Mouse (Mus musculus) thymus, postnatal 36 days (tissue): ENCODE measurements around the gene Col11a2.

Experiments
- DNase-seq, 2 experiments: peaks; one replicate each; pipeline ENCODE4 v3.0.0; 2022; ENCODE audit warnings: mixed read lengths in 2 of 2

Gene Col11a2

DNA sequence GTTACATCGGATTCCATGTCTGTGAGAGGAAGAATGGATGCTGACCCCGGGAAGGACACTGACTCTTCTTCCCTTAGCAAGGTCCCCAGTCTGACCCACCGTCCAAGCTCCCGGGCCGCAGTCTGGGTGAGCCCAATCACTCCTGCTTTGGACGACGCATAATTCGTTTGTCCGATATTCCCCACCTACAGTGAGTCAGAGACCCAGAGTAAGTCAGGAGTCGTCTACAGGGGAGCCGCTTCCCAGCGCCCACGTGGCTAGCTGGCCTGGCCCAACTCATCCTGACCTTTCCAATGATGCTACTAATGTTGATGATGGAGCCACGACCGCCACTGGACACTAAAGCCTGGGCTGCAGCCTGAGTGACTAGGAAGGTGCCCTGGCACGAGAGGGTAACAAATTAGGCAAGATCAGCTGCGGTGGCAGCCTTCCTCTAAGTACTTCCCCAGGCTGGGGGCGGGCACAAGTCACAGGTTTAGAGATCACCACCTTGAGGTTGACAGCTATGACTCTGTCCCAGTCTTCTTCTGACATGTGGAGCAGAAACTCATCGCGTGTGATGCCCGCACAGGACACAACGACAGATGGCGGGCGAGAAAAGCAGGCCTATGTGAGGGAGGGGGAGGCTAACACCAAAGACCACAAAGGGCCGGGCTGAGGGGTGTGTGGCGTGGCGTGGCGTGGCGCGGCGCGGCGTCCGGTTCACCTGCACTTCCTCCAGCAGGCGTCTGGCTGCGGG is 12.2 kb upstream of the Col11a2 start:
- peak; percentile 53 to 69 for DNase-seq

GRCm38 (mm10) chr17:34027656-34028223 is 11.5 kb upstream of the Col11a2 start, which contains the start of gene H2-Ke6:
Gene H2-Ke6 (minus strand): TSS chr17:34028060.
- DNase-seq: peak; percentile 91 to 95

GRCm38 (mm10) chr17:34028501-34029149 is 10.6 kb upstream of the Col11a2 start:
- DNase-seq: no peak

DNA sequence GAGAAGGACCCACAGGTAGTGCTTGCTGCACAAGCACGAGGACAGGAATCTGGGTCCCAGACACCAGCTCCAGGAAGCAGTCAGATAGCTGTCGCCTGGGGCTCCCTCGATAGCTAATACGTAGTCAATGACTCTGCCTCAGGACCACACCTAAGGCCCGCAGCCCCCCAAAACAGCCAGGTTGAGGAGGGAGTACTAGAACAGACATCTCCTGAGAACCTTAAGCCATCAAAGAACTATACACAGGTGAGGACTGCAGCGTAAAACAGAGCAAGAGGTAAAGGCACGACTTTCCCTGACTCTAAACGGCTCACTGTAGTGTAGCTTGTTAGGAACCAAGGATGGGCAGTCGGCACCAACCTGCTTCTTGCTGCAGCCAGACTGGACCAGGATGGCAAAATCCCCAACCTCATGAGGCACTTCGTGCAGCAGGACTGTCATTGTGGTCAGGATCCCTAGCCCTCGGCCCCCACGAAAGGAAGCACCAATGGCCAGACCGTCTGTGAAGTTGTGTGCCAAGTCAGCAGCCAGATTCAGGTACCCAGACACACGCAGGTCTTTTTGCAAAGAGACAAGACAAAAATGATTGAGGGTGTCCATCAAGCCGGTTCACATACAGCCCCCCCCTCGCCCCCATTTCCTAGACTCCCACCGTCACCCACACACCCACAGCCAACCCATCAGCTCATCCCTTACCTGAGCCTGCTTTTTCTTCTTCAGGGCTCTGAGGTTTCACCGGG is 9.9 kb upstream of the Col11a2 start:
- no peak for DNase-seq

DNA sequence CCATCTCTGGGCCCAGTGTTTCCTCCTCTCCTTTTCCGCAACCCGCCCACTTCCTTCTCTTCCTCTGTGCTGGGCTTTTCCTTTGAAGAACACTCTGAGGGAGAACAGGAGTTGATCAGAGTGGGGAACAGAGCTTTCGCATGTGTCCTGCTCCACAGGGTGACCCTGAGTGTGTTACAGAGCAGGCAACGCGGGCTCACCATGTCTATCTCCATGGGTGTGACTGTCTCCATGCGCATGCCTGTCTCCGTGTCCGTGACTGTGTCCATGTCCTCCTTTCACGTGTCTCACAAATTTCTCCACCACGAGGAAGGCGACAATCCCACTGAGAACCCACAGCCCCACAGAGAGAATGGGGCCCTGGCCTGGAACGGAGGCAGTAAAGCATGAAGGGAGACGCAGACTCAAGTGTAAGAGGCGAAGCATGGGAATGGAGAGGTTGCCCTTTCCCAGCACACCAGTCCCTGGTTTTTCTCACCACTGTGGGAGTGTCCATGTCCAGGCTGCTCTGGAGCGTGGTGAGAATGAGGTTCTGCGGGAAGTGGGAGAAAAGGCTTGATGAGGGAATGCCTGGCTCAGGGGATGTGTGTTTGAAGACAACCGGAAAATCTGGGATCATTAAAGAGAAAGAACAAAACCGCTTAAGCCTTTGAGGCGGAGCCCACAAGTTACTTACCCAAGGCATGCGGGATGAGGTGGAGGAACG is 9.2 kb upstream of the Col11a2 start:
- DNase-seq: peak in 1 of 2 experiments; percentile 4

GRCm38 (mm10) chr17:34030861-34031326 is 8.3 kb upstream of the Col11a2 start:
- peak; percentile 16 to 66 for DNase-seq

- peak; percentile 99 for DNase-seq
These were observed 7.6 kb upstream of the Col11a2 start, which contains the start of the genes Slc39a7 and Rxrb for GRCm38 (mm10) chr17:34031465-34032173. Gene Slc39a7 (minus strand): TSS chr17:34031682. Gene Rxrb (plus strand): TSS chr17:34031812.

DNA sequence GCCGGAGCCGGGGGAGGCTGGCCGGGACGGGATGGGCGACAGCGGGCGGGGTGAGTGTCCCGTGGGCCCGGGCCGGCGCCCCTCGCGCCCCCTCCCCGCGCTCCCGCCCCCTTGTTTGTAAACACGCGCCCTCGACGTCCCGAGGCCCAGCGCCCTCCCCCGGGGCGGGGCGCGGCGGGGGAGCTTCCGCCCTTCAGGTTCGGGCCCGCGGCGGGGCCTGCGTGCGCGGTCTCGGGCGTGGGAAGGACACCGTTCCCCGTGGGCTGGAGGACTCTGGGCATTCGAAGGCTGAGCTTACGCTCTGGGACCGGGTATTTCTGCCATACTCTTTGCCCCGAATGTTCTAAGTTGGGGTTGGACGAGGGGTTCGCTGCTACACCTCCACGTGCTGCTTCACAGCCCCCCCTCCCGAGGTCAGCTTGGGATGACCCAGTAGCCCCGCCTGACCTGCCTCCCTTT is 7.0 kb upstream of the Col11a2 start:
- DNase-seq: peak; percentile 82 to 86

GRCm38 (mm10) chr17:34032806-34033205 is 6.4 kb upstream of the Col11a2 start:
- DNase-seq: peak in 1 of 2 experiments; percentile 64

DNA sequence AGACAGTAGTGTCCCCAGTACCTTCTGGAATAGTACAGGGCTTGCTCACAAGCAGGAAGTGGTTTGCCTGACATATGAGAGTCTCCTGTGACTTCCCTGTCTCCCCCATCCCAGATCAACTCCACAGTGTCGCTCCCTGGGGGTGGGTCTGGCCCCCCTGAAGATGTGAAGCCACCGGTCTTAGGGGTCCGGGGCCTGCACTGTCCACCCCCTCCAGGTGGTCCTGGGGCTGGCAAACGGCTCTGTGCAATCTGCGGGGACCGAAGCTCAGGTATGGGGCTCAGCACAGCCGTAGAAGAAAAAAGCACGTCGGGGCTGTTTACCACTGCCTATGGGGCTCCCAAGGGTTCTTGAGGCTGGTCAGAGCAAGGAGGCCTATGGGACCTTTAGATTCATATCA is 5.8 kb upstream of the Col11a2 start:
- DNase-seq: peak in 1 of 2 experiments; percentile 44

DNA sequence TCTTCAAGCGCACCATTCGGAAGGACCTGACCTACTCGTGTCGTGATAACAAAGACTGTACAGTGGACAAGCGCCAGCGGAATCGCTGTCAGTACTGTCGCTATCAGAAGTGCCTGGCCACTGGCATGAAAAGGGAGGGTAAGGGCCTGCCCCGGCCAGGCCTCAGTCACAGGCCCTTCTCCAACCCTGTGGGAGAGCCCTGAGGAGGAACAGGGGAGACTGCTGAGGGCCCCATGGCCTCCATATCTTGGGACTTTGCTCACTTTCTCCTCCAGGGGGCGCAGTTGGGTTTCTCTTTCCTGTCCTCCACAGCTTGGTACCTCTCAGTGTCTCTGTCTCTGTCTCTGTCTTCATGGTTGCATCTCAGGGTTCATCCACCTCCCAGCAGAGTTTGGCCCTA is 5.2 kb upstream of the Col11a2 start:
- peak; percentile 74 for DNase-seq

GRCm38 (mm10) chr17:34035517-34035916 is 3.7 kb upstream of the Col11a2 start:
- DNase-seq: peak in 1 of 2 experiments; percentile 13

DNA sequence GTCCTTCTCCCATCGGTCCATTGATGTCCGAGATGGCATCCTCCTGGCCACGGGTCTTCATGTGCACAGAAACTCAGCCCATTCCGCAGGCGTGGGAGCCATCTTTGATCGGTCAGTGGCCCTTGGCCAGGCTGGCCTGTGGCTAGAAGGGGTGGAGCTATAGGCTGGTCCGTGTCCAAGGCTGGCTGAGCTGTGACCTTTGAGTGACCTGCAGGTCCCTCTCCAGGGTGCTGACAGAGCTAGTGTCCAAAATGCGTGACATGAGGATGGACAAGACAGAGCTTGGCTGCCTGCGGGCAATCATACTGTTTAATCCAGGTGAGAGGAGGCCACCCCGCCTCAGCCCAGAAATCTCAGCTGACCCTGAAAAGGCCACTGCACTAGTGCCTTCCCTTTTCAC is 2.6 kb upstream of the Col11a2 start:
- peak in 1 of 2 experiments; percentile 24 for DNase-seq

DNA sequence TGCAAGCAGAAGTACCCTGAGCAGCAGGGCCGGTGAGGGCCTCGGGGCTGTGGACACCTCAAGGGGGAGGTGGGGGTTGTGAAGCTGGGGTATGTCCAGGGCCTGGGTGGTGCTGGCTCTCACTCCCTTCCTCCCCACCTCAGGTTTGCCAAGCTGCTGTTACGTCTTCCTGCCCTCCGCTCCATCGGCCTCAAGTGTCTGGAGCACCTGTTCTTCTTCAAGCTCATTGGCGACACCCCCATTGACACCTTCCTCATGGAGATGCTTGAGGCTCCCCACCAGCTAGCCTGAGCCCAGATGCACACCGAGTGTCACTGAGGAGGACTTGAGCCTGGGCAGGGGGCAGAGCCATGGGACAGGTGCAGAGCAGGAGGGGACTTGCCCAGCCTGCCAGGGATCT is 2.0 kb upstream of the Col11a2 start:
- peak in 1 of 2 experiments; percentile 14 for DNase-seq

DNA sequence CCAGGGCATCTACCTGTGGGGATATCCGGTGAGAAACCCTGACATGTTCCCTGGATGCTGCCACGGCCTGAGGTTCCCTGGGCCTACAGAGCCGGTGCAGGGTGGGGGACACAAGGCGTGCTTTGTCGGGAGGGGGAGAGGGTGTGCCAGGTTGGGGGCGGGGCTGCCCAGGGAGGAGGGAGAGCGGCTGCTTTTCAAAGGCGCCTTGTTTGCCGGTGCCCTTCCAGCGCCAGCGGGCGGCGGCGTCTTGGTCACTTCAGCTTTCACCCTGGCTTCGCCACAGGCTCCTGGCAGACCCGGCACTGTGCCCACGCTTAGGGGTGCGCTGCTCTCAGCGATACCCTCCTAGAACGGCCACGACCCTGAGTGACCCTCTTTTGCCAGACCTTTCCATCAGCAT is 797 bp upstream of the Col11a2 start:
- DNase-seq: peak in 1 of 2 experiments; percentile 27

- DNase-seq: peak in 1 of 2 experiments; percentile 11
These were observed 569 bp downstream of the Col11a2 start for GRCm38 (mm10) chr17:34039562-34040450.

DNA sequence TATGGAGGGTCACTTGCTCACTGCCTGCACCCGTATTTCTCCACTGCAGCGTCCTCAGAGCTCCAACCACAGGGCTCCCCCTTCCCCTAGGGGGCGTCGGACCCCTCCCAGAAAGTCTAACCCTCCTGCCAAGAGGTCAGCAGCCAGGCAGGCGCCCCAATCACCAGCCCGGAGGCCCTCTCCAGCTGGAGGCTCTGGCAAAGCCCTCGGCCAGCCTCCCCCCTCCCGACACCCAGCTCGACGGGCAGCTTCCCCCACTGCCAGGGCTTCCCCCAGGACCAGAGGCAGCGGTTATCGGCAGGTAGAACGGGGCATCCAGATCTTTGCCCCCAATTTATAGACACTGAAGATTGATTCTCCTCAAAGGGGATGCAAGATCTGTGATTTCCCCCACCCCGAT is 6.7 kb downstream of the Col11a2 start:
- no peak for DNase-seq

DNA sequence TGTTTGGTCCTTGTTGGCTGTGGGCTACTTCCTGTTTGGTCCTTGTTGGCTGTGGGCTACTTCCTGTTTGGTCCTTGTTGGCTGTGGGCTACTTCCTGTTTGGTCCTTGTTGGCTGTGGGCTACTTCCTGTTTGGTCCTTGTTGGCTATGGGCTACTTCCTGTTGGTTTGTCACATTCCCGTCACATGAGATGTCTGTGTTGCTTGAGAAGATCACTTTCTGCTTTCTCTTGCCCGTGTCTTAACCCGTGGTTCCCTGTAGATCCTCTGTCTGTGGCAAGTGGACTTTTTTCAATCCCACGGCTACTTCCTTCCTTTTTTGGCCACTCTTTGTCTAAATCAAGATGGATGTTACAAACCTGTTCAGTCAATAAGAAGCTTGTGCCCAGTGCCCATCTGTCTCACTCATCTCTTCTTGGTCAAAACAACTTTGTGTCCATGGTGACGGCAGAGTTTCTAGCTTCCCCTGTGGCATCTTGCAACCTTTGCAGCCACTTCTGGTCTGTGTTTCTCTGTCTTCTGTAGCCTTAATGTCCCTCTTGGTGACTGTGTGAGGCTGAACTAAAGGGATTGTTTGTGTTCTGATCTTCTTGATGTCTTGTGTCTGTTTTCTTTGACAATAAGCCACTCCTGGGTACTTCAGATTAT is 8.3 kb downstream of the Col11a2 start:
- DNase-seq: no peak

DNA sequence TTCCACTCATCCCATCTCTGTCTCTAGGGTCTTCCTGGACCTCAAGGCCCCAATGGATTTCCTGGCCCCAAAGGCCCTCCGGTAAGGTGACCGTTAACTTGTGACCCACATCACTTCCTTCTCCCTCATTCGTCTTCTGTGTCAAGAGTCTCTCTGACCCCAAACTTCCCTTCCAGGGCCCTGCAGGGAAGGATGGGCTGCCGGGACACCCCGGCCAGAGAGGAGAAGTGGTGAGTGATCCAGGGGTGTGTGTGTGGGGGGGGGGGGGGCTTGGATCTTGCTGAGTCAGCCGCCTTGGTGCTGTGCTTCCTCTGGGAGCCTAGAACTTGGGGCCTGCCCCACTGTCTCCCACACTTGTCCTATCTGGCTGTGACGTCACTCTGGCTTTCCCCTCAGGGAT is 18.0 kb downstream of the Col11a2 start:
- DNase-seq: no peak

GRCm38 (mm10) chr17:34068864-34069263 is 29.6 kb downstream of the Col11a2 start:
- no peak for DNase-seq
